Mouse (Mus musculus) hindbrain, embryonic 12.5 days (tissue): Measurements from ENCODE around the gene Smyd3. TPM values are rescaled to one million over a fixed set of nuclear protein-coding genes. Genes with fewer than 3 reads are reported as not detected.

Experiments used
- ATAC-seq: fragments of 200-750 bp; cut with Nextera tagmentation; 2 replicates; pipeline ENCODE4 v1.8.0; 2017; ENCODE audit warnings: moderate TSS enrichment; ENCODE audit not compliant: low FRiP score
- H3K27ac ChIP-seq: fragments of 300-500 bp; sonication (generic); 2 replicates; pipeline ENCODE4 v1.5.1; 2016; ENCODE audit warnings: mild to moderate bottlenecking
- H3K27me3 ChIP-seq: fragments of 300-500 bp; sonication (generic); 2 replicates; pipeline ENCODE4 v1.6.1; 2016; ENCODE audit warnings: mild to moderate bottlenecking
- H3K36me3 ChIP-seq: fragments of 300-500 bp; sonication (generic); 2 replicates; pipeline ENCODE4 v1.6.1; 2016; ENCODE audit warnings: mild to moderate bottlenecking
- H3K4me1 ChIP-seq: fragments of 300-500 bp; sonication (generic); 2 replicates; pipeline ENCODE4 v1.6.1; 2016
- H3K4me2 ChIP-seq: fragments of 300-500 bp; sonication (generic); replicated peaks from 2 replicates; pipeline ENCODE4 v1.6.1; 2016; ENCODE audit warnings: mild to moderate bottlenecking
- H3K4me3 ChIP-seq: fragments of 300-500 bp; sonication (generic); 2 replicates; pipeline ENCODE4 v1.5.1; 2016; ENCODE audit warnings: mild to moderate bottlenecking
- H3K9ac ChIP-seq: fragments of 300-500 bp; sonication (generic); 2 replicates; pipeline ENCODE4 v1.6.1; 2016; ENCODE audit warnings: mild to moderate bottlenecking, moderate library complexity
- H3K9me3 ChIP-seq: fragments of 300-500 bp; sonication (generic); replicated peaks from 2 replicates; pipeline ENCODE4 v1.6.1; 2016; ENCODE audit warnings: mild to moderate bottlenecking
- WGBS: fragments of 180-500 bp; shearing (Covaris S2); methylation state at CpG from one replicate; pipeline ENCODE4 v1.1.7; 2016; 5-methylcytosine and 5-hydroxymethylcytosine counted together
- polyA plus RNA-seq: library from polyadenylated mRNA; unstranded; fragments of >200 nt; fragmentation: Nextera tagmentation; extraction: Ambion mirVana; gene quantifications from 2 replicates; pipeline ENCODE4 v1.2.1, GENCODE M21; 2016

The Smyd3 gene
- polyA plus RNA-seq, 1 experiment from 2014 or later = 19.4 TPM

DNA sequence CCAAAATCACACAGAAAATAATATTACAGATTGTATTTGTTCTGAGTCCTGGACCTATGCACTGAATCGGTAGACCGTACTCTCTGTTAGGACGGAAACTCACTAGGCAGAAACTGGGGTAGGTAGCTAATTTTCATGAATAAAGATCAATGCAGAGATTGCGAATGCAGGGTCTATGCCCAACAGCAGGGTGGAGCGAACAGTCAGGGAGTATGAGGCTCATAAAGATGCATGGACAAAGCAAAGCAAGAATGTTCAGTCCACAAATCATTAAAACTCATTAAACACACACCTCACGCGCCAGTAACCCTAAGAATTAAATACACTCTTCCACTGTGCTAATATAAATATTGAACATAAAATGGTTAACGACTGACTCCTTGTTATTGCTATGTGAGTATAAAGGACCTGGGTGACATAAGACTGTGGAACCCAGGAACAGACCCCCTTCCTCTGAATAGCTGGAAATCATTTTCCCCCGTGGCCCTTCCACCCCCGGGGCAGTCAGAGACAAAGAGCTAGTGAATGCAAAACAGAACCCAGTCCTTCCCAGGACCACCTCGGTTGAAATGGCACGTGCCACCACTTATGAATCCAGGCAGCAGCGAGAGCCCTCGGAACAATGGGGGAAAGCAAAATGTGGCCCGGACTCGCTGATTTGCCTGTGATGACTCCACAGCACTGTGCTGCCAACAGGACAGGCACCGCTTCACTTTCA is 71.6 kb downstream of the Smyd3 start:
- Histone ChIP-seq H3K9me3 (no peaks in the 10 kb centered on the region), H3K36me3 (no peaks in the 10 kb centered on the region), H3K4me2 (peak overlapping the region; percentile 30; the same call in 1 of the 2 replicates), H3K4me3 (no peak overlapping the region), H3K27me3 (no peaks in the 10 kb centered on the region), H3K9ac (no peak overlapping the region), H3K4me1 (peaks cover 22% of the 10 kb centered on the region), H3K27ac (peak overlapping the region; percentile 64)
- peak; percentile 83 for ATAC-seq
- WGBS = 31% methylated on average over 17 of the region's 17 CpGs

GRCm38 (mm10) chr1:179443835-179444234 is 74.0 kb downstream of the Smyd3 start:
- Histone ChIP-seq H3K27me3 (no peaks in the 10 kb centered on the region), H3K4me1 (peaks cover 28% of the 10 kb centered on the region), H3K4me2 (no peak overlapping the region), H3K27ac (no peak overlapping the region), H3K9ac (no peak overlapping the region), H3K36me3 (no peaks in the 10 kb centered on the region), H3K9me3 (no peaks in the 10 kb centered on the region), H3K4me3 (no peak overlapping the region)
- 78% methylated on average over 13 of the region's 13 CpGs for WGBS
- ATAC-seq = no peak

DNA sequence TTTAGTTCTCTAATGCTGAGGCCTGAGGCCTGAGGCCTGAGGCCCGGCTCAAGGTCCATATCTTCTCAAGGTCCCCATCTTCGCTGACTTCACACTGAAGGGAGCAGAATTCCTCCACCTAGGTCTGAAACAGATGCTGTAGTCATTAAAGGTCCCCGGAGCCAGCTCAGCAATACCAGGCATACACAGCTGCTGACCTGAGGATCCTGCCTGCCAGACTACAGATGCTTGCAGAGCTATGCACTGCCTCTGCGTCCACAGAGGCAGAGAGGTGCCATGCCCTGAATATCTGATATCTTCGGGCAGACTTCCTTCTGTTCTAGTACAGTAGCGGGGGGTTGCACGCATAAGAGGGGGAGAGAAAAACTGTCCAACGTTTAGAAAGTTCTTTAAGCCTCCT is 74.4 kb downstream of the Smyd3 start:
- H3K27me3 ChIP-seq = no peaks in the 10 kb centered on the region
- H3K4me3 ChIP-seq = no peak overlapping the region
- H3K9ac ChIP-seq = no peak overlapping the region
- H3K4me1 ChIP-seq = peaks cover 28% of the 10 kb centered on the region
- H3K4me2 ChIP-seq = no peak overlapping the region
- H3K36me3 ChIP-seq = no peaks in the 10 kb centered on the region
- H3K9me3 ChIP-seq = no peaks in the 10 kb centered on the region
- no peak overlapping the region for H3K27ac ChIP-seq
- no peak for ATAC-seq
- WGBS = 66% methylated on average over 8 of the region's 8 CpGs

GRCm38 (mm10) chr1:179436596-179436995 is 81.2 kb downstream of the Smyd3 start:
- no peak for ATAC-seq
- Histone ChIP-seq H3K9ac (no peak overlapping the region), H3K27ac (no peak overlapping the region), H3K4me3 (no peak overlapping the region), H3K4me1 (peaks cover 8% of the 10 kb centered on the region; the same call in 1 of the 2 replicates), H3K36me3 (no peaks in the 10 kb centered on the region), H3K27me3 (no peaks in the 10 kb centered on the region), H3K9me3 (no peaks in the 10 kb centered on the region), H3K4me2 (no peak overlapping the region)
- 83% methylated on average over 11 of the region's 11 CpGs for WGBS

- WGBS = 92% methylated on average over 11 of the region's 11 CpGs
- Histone ChIP-seq H3K4me3 (no peak overlapping the region), H3K27me3 (no peaks in the 10 kb centered on the region), H3K4me2 (no peak overlapping the region), H3K27ac (no peak overlapping the region), H3K4me1 (no peaks in the 10 kb centered on the region), H3K36me3 (no peaks in the 10 kb centered on the region), H3K9me3 (no peaks in the 10 kb centered on the region), H3K9ac (no peak overlapping the region)
- no peak for ATAC-seq
These were observed 83.2 kb downstream of the Smyd3 start for GRCm38 (mm10) chr1:179434443-179435260.

DNA sequence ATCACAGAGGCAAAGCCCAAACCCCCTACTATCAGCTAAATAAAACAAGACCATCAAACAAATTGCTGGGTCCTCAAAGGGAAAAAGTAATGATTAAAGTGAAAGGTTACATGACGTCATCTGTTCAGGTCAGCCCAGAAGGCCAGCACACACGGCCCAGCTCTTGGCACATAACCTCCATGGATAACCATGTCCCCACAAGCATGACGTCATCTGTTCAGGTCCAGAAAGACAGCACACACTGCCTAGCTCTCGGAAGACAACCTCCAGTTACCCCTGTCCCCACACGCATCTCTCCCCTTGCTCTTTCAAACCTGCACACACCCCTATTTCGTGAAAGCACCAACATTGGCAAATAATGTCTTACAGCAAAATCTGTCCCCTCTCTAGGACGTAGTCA is 84.0 kb downstream of the Smyd3 start:
- Histone ChIP-seq H3K9me3 (no peaks in the 10 kb centered on the region), H3K36me3 (no peaks in the 10 kb centered on the region), H3K4me1 (no peaks in the 10 kb centered on the region), H3K27ac (no peak overlapping the region), H3K27me3 (no peaks in the 10 kb centered on the region), H3K4me2 (no peak overlapping the region), H3K9ac (no peak overlapping the region), H3K4me3 (no peak overlapping the region)
- no peak for ATAC-seq
- 86% methylated on average over 7 of the region's 7 CpGs for WGBS

DNA sequence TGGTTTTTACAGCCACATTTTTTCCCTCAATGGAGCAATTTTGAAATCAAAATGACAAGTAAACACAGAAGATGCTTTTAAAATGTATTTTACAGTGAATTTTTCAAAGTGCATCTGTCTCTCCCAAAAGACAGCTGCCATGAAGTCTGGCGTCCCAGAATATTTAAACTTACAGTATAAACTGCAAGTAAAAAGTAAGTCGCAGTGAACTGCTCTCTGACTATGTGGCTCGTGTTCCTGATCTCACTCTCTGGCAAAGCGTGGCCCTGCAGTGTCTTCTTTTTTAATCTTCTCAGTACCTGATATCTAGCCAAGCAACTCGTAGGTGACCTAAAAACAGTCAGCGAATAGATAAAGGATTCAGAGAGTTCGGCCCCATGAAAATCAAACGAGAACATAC is 84.5 kb downstream of the Smyd3 start:
- no peak overlapping the region for H3K27ac ChIP-seq
- no peak overlapping the region for H3K4me2 ChIP-seq
- no peaks in the 10 kb centered on the region for H3K36me3 ChIP-seq
- no peak for ATAC-seq
- no peak overlapping the region for H3K4me3 ChIP-seq
- no peaks in the 10 kb centered on the region for H3K4me1 ChIP-seq
- WGBS = 91% methylated on average over 8 of the region's 8 CpGs
- no peak overlapping the region for H3K9ac ChIP-seq
- H3K27me3 ChIP-seq = no peaks in the 10 kb centered on the region
- H3K9me3 ChIP-seq = no peaks in the 10 kb centered on the region

DNA sequence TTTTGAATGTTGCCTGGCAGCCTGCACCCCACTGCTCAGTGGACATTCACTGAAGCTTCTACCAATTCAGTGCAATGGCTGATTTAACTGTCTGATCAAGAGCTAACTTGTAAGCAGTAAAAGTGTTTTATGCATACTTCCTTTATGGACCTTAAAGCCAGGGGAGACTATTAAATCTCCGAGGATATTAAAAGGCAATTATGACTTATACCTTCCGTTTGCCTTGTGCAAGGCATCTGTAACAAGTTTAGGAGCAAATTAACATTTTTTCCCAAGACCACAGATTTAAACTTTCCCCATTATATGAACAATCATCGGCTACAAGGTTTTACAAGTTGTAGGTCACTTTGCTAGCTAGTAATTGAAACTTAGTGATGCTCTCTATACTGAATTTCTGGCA is 87.8 kb downstream of the Smyd3 start:
- no peak overlapping the region for H3K27ac ChIP-seq
- H3K27me3 ChIP-seq = no peaks in the 10 kb centered on the region
- H3K36me3 ChIP-seq = no peaks in the 10 kb centered on the region
- no peak overlapping the region for H3K9ac ChIP-seq
- no peak overlapping the region for H3K4me3 ChIP-seq
- no peaks in the 10 kb centered on the region for H3K4me1 ChIP-seq
- H3K9me3 ChIP-seq = no peaks in the 10 kb centered on the region
- no peak for ATAC-seq
- 85% methylated on average over 3 of the region's 3 CpGs for WGBS
- no peak overlapping the region for H3K4me2 ChIP-seq

- H3K4me3 ChIP-seq = no peak overlapping the region
- H3K9ac ChIP-seq = no peak overlapping the region
- no peak for ATAC-seq
- H3K9me3 ChIP-seq = no peaks in the 10 kb centered on the region
- no peaks in the 10 kb centered on the region for H3K27me3 ChIP-seq
- H3K36me3 ChIP-seq = no peaks in the 10 kb centered on the region
- no peak overlapping the region for H3K4me2 ChIP-seq
- no peak overlapping the region for H3K27ac ChIP-seq
- no peaks in the 10 kb centered on the region for H3K4me1 ChIP-seq
- WGBS = 92% methylated on average over 12 of the region's 12 CpGs
These were observed 92.9 kb downstream of the Smyd3 start for GRCm38 (mm10) chr1:179424879-179425472.

- Histone ChIP-seq H3K36me3 (no peaks in the 10 kb centered on the region), H3K4me1 (no peaks in the 10 kb centered on the region), H3K4me3 (no peak overlapping the region), H3K27me3 (no peaks in the 10 kb centered on the region), H3K9me3 (peaks cover under 1% of the 10 kb centered on the region; the same call in 1 of the 2 replicates), H3K27ac (no peak overlapping the region), H3K4me2 (no peak overlapping the region), H3K9ac (no peak overlapping the region)
- ATAC-seq = no peak
- WGBS = 76% methylated on average over 4 of the region's 4 CpGs
These were observed 98.8 kb downstream of the Smyd3 start for GRCm38 (mm10) chr1:179419091-179419490.

DNA sequence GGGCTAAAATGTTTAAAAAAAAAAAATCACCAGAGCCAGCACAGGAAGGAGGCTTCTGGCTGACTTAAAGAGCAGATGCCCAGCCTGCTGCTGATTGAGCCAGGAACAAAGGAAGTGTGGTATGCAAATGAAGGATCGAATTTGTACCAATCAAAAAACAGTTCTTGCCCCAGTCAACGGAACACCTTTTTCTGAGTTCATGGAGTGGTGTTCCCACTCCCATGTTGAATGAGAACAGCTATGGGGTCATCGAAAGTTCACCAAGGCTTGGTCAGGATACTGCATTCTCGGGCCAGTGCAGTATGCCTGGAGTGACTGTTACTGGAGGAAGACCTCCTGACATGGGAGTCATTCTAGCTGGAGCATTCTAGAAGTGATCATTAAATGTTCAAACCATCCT is 109.8 kb downstream of the Smyd3 start:
- Histone ChIP-seq H3K4me1 (no peaks in the 10 kb centered on the region), H3K36me3 (no peaks in the 10 kb centered on the region), H3K9me3 (no peaks in the 10 kb centered on the region), H3K4me2 (no peak overlapping the region), H3K9ac (no peak overlapping the region), H3K27me3 (no peaks in the 10 kb centered on the region), H3K4me3 (no peak overlapping the region), H3K27ac (no peak overlapping the region)
- ATAC-seq = no peak
- 87% methylated on average over 4 of the region's 4 CpGs for WGBS

DNA sequence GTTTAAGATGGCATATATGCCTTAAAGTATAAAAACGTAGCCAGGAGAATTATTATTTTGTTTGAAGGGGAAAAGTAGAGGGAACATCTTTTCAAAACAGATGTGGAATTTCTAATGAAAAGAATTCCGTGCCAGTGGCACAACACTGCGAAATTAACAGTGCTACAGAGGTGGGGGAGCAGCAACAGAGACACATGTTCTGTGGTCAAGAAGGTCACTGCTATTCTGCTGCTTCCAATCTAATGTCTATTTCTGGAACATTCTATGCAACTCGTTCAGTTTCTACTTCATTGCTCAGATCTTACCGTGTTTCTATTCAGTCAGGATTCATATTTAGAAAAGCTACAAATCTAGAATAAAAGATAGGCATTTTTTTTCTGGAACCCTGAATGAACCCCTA is 117.0 kb downstream of the Smyd3 start:
- H3K9me3 ChIP-seq = no peaks in the 10 kb centered on the region
- no peak for ATAC-seq
- H3K4me1 ChIP-seq = no peaks in the 10 kb centered on the region
- H3K9ac ChIP-seq = no peak overlapping the region
- 78% methylated on average over 5 of the region's 5 CpGs for WGBS
- no peaks in the 10 kb centered on the region for H3K36me3 ChIP-seq
- H3K27me3 ChIP-seq = no peaks in the 10 kb centered on the region
- no peak overlapping the region for H3K4me3 ChIP-seq
- H3K27ac ChIP-seq = no peak overlapping the region
- no peak overlapping the region for H3K4me2 ChIP-seq
